In the genomic region with DNA sequence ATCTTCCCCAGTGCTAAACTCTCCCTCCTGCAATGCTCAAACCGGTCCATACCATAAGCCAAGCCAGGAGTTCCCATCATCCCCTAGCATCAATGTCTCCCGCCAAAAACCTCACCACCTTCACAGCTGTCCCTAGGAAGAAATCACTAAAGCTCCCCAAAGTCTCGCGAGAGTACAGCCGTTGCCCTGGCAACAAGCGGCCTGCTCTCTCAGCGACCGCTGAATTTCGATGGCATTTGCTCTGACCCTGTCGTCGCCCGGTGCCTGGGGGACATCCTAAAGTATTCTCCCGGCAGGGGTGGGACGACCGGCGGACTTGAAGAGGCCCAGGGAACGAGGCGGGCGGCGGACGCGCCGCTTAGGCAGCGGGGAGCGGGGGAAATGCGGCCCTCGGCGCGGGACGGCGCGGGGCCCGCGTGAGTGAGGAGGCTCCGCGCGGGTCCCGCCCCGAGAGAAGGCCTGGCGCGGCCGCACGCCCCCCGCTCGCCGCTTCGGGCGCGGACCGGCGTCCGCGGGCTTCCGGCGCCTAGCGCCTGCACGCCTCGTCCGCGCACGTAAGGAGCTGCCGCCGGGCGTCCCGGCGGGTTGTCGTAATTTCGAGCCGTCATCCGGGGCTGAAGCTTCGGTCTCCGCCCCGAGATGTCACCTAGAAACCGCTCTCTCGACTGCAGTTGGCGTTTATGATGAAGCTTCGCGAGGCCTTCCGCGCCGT, we compare ENCODE assay signal across 7 mouse cellular contexts. TPM values are rescaled to one million over a fixed set of nuclear protein-coding genes. Genes with fewer than 3 reads are reported as not detected.
A peak's percentile ranks its signal among the peaks of the same experiment; 100 is the strongest.
DNase-seq lines count a peak whose midpoint lies in the region; ATAC-seq and TF ChIP-seq lines count a peak whose summit lies in the region.

A gene (plus strand): TSS at position 202 of the 712 bp plus-strand sequence.

- no peaks in the 10 kb centered on the region for H3K27me3 ChIP-seq in embryonic facial prominence, embryonic 13.5 days
- H3K27me3 ChIP-seq in kidney, adult 2 months (replicated peaks; ENCODE audit: control insufficient read depth, insufficient read depth, low read length), result no peaks in the 10 kb centered on the region
- no peaks in the 10 kb centered on the region for H3K27me3 ChIP-seq in limb, embryonic 12.5 days
- H3K27me3 ChIP-seq in midbrain, embryonic 15.5 days (replicated peaks), result no peaks in the 10 kb centered on the region
- no peaks in the 10 kb centered on the region for H3K27me3 ChIP-seq in spleen, adult 2 months (ENCODE audit: control insufficient read depth, insufficient read depth, low read length)

- H3K9ac ChIP-seq in embryonic facial prominence, embryonic 13.5 days, result peak within 1 kb of the TSS; percentile 91
- peak within 1 kb of the TSS; percentile 94 for H3K9ac ChIP-seq in limb, embryonic 12.5 days (replicated peaks)
- H3K9ac ChIP-seq in midbrain, embryonic 15.5 days, result peak within 1 kb of the TSS; percentile 96

- peak within 1 kb of the TSS; percentile 66 for H3K4me2 ChIP-seq in embryonic facial prominence, embryonic 13.5 days
- peak within 1 kb of the TSS; percentile 71 for H3K4me2 ChIP-seq in limb, embryonic 12.5 days
- H3K4me2 ChIP-seq in midbrain, embryonic 15.5 days, result peak within 1 kb of the TSS; percentile 68

- H3K36me3 ChIP-seq in embryonic facial prominence, embryonic 13.5 days, result no peaks in the 10 kb centered on the region; the same call in 1 of the 2 replicates
- no peaks in the 10 kb centered on the region for H3K36me3 ChIP-seq in kidney, adult 2 months (ENCODE audit: control insufficient read depth, insufficient read depth, low read length)
- peaks cover 4% of the 10 kb centered on the region; the same call in 1 of the 2 replicates for H3K36me3 ChIP-seq in limb, embryonic 12.5 days
- H3K36me3 ChIP-seq in midbrain, embryonic 15.5 days (replicated peaks), result no peaks in the 10 kb centered on the region
- peaks cover 2% of the 10 kb centered on the region for H3K36me3 ChIP-seq in spleen, adult 2 months (ENCODE audit: control insufficient read depth, insufficient read depth, low read length)

- no peaks in the 10 kb centered on the region for H3K9me3 ChIP-seq in embryonic facial prominence, embryonic 13.5 days
- H3K9me3 ChIP-seq in limb, embryonic 12.5 days, result no peaks in the 10 kb centered on the region
- no peaks in the 10 kb centered on the region for H3K9me3 ChIP-seq in midbrain, embryonic 15.5 days

- DNase-seq in adrenal gland, postnatal 36 days, result peak; percentile 97
- DNase-seq in heart, adult 18-20 months, result peak; percentile 95 to 99
- peak; percentile 97 for DNase-seq in kidney, adult 2 months
- peak; percentile 86 to 95 for DNase-seq in spleen, adult 2 months (ENCODE audit: low read depth in 1 of 2, low spot score in 2 of 2)

- TF ChIP-seq POLR2A in kidney, adult 2 months (IDR thresholded peaks at IDR 0.05; ENCODE audit: low read depth, low read length), result no peak
- TF ChIP-seq POLR2A in spleen, adult 2 months (IDR thresholded peaks at IDR 0.05; ENCODE audit: low read depth, low read length), result peak; percentile 38

- TF ChIP-seq CTCF in kidney, adult 2 months (conservative IDR thresholded peaks at IDR 0.05; ENCODE audit: insufficient read depth, insufficient read length, low read depth, low read length), result no peak
- TF ChIP-seq CTCF in spleen, adult 2 months (IDR thresholded peaks at IDR 0.05; ENCODE audit: extremely low read depth, insufficient read depth, insufficient read length, insufficient replicate concordance), result no peak

- peak within 1 kb of the TSS; percentile 95 for H3K27ac ChIP-seq in embryonic facial prominence, embryonic 13.5 days
- peak within 1 kb of the TSS; percentile 90 for H3K27ac ChIP-seq in kidney, adult 2 months (ENCODE audit: insufficient read depth, low read depth, low read length)
- peak within 1 kb of the TSS; percentile 97 for H3K27ac ChIP-seq in limb, embryonic 12.5 days
- peak within 1 kb of the TSS; percentile 99 for H3K27ac ChIP-seq in midbrain, embryonic 15.5 days
- peak within 1 kb of the TSS; percentile 97 for H3K27ac ChIP-seq in spleen, adult 2 months (ENCODE audit: insufficient read depth, low read length)

- under 1% methylated on average over 70 of the region's 81 CpGs for WGBS in embryonic facial prominence, embryonic 13.5 days
- WGBS in kidney, adult 2 months, result under 1% methylated on average over 79 of the region's 81 CpGs
- under 1% methylated on average over 79 of the region's 81 CpGs for WGBS in limb, embryonic 12.5 days
- WGBS in midbrain, embryonic 15.5 days, result under 1% methylated on average over 81 of the region's 81 CpGs
- under 1% methylated on average over 78 of the region's 81 CpGs for WGBS in spleen, adult 2 months

- H3K4me3 ChIP-seq in embryonic facial prominence, embryonic 13.5 days, result peak within 1 kb of the TSS; percentile 58
- peak within 1 kb of the TSS; percentile 77 for H3K4me3 ChIP-seq in kidney, adult 2 months (ENCODE audit: insufficient read depth, low read depth, low read length)
- H3K4me3 ChIP-seq in limb, embryonic 12.5 days (replicated peaks), result peak within 1 kb of the TSS; percentile 69
- peak within 1 kb of the TSS; percentile 76 for H3K4me3 ChIP-seq in midbrain, embryonic 15.5 days
- H3K4me3 ChIP-seq in spleen, adult 2 months (ENCODE audit: extremely low read depth, insufficient read depth, insufficient read length), result peak within 1 kb of the TSS; percentile 82

- H3K4me1 ChIP-seq in embryonic facial prominence, embryonic 13.5 days, result no peaks in the 10 kb centered on the region
- no peaks in the 10 kb centered on the region; the same call in 1 of the 2 replicates for H3K4me1 ChIP-seq in kidney, adult 2 months (ENCODE audit: control insufficient read depth, insufficient read depth, low read length)
- H3K4me1 ChIP-seq in limb, embryonic 12.5 days (replicated peaks), result no peaks in the 10 kb centered on the region
- H3K4me1 ChIP-seq in midbrain, embryonic 15.5 days, result peaks cover 6% of the 10 kb centered on the region
- no peaks in the 10 kb centered on the region for H3K4me1 ChIP-seq in spleen, adult 2 months (ENCODE audit: control insufficient read depth, insufficient read depth, insufficient read length)

- ATAC-seq in embryonic facial prominence, embryonic 13.5 days (ENCODE audit: insufficient number of reproducible peaks, insufficient read depth, low FRiP score, low TSS enrichment, low read depth), result peak; percentile 87
- ATAC-seq in limb, embryonic 12.5 days (ENCODE audit: insufficient number of reproducible peaks, insufficient read depth, low FRiP score, low TSS enrichment, low read depth), result peak; percentile 90
- ATAC-seq in midbrain, embryonic 15.5 days (replicated peaks), result peak; percentile 96

RNA-seq across cellular contexts. Expression of the gene that starts here (rescaled TPM):
- total RNA-seq in adrenal gland, postnatal 36 days (2021), result 10 to 100 TPM; 11.9 to 16.1 TPM
- 9.3 and 11.4 TPM in 2 replicates for polyA plus RNA-seq in embryonic facial prominence, embryonic 13.5 days (2015; fragmentation: Nextera tagmentation; extraction: Ambion mirVana)
- total RNA-seq in heart, adult 18-20 months (2021), result 1 to 10 TPM; 4.2 to 4.9 TPM
- polyA plus RNA-seq in kidney, adult 2 months (2012; rRNA removed), result 10.2 and 13.1 TPM in 2 replicates
- polyA plus RNA-seq in limb, embryonic 12.5 days (2016; fragmentation: Nextera tagmentation; extraction: Ambion mirVana), result 8.2 and 8.3 TPM in 2 replicates
- 10.5 and 11.9 TPM in 2 replicates for polyA plus RNA-seq in midbrain, embryonic 15.5 days (2015; fragmentation: Nextera tagmentation; extraction: Ambion mirVana)
- 1.0 and 1.5 TPM in 2 replicates for polyA plus RNA-seq in spleen, adult 2 months (2012; rRNA removed)

Comparison
In these comparisons a context has a peak if more than half of its experiments do, and no peak if none do; other contexts are left out.
1. Peak in every context shown above with its lines: DNase-seq, ATAC-seq, H3K4me3 ChIP-seq and H3K27ac ChIP-seq.